Mouse (Mus musculus) hindbrain, embryonic 15.5 days (tissue): ENCODE measurements around the gene Cst6. TPM values are rescaled to one million over a fixed set of nuclear protein-coding genes. Genes with fewer than 3 reads are reported as not detected.

Source experiments
- ATAC-seq: fragments of 200-750 bp; cut with Nextera tagmentation; 2 replicates; pipeline ENCODE4 v1.8.0; 2017; ENCODE audit warnings: low read depth, moderate number of reproducible peaks, moderate TSS enrichment; ENCODE audit not compliant: low FRiP score
- H3K27ac ChIP-seq: fragments of 300-500 bp; sonication (generic); replicated peaks from 2 replicates; pipeline ENCODE4 v1.5.1; 2015; ENCODE audit warnings: mild to moderate bottlenecking, inconsistent platforms
- H3K27me3 ChIP-seq: fragments of 300-500 bp; sonication (generic); 2 replicates; pipeline ENCODE4 v1.6.1; 2015; ENCODE audit warnings: control low read depth, inconsistent platforms
- H3K36me3 ChIP-seq: fragments of 300-500 bp; sonication (generic); 2 replicates; pipeline ENCODE4 v1.6.1; 2015; ENCODE audit warnings: control low read depth, inconsistent platforms
- H3K4me1 ChIP-seq: fragments of 300-500 bp; sonication (generic); replicated peaks from 2 replicates; pipeline ENCODE4 v1.6.1; 2015; ENCODE audit warnings: control low read depth, inconsistent platforms
- H3K4me2 ChIP-seq: fragments of 300-500 bp; sonication (generic); 2 replicates; pipeline ENCODE4 v1.6.1; 2015; ENCODE audit warnings: moderate library complexity, mild to moderate bottlenecking, inconsistent platforms
- H3K4me3 ChIP-seq: fragments of 300-500 bp; sonication (generic); 2 replicates; pipeline ENCODE4 v1.5.1; 2015; ENCODE audit warnings: mild to moderate bottlenecking, inconsistent platforms
- H3K9ac ChIP-seq: fragments of 300-500 bp; sonication (generic); 2 replicates; pipeline ENCODE4 v1.6.1; 2015; ENCODE audit warnings: inconsistent platforms
- H3K9me3 ChIP-seq: fragments of 300-500 bp; sonication (generic); 2 replicates; pipeline ENCODE4 v1.6.1; 2016; ENCODE audit warnings: control low read depth, inconsistent platforms
- WGBS: fragments of 180-500 bp; shearing (Covaris S2); methylation state at CpG from one replicate; pipeline ENCODE4 v1.1.7; 2015; 5-methylcytosine and 5-hydroxymethylcytosine counted together
- polyA plus RNA-seq: library from polyadenylated mRNA; unstranded; fragments of >200 nt; fragmentation: Nextera tagmentation; extraction: Ambion mirVana; gene quantifications from 2 replicates; pipeline ENCODE4 v1.2.1, GENCODE M21; 2015

Cst6 gene
- polyA plus RNA-seq, 1 experiment from 2014 or later, result 9.5 TPM

DNA sequence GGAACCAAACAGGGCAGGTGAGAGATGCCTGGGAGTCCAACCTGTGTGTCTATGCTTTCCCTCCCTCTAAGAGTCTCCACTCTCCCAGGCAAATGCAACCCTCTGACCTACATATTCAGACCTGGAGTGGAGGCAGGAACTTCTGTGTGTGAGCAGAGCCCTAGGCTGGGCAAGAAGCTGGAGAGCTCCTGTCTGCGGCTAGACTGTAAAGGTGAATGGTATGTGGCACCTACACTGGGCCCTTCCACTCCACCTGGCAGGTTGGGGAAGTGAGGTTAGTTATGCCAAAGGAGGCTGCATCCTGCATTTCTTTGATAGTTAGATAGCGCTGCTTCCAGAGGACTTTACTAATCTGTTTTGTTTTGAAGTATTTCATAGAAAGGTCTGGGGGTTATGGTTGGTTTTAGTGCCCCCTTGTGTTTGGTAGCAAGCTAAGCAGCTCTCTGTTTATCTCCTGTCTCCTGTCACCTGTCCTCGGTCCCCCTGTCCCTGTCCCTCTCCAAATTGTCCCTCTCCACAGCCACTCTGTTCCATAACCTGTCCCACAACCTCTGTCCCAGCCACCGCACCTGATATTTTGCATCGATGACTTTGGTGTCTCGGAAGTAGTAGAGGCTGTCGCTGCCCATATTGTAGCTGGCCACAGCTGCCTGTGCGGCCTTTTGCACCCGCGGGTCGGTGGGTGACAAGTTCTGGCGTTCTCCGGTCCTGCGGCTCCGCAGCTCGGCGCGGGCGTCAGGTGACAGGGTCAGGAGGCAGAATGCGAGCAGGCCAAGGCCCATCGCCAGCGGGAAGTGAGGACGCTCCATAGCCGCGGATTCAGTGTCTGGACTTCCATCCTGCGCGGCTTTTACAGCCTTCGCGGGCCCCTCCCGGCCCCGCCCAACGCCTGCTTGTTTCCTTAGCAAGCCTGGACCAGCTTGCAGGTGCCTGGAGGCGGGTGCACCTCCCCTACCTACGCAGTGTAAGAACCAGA, 560 bp downstream of the Cst6 start:
- Histone ChIP-seq H3K9ac (peak overlapping the region; percentile 51), H3K27ac (no peak overlapping the region; the same call in 1 of the 2 replicates), H3K36me3 (no peaks in the 10 kb centered on the region), H3K4me3 (peak overlapping the region; percentile 40), H3K27me3 (0 out of 2 replicates have a peak, but pooled peaks cover 4% of the 10 kb centered on the region), H3K9me3 (no peaks in the 10 kb centered on the region), H3K4me1 (peaks cover 10% of the 10 kb centered on the region), H3K4me2 (peak overlapping the region; percentile 77)
- ATAC-seq, result peak; percentile 59; the same call in 1 of the 2 replicates
- WGBS, result 4% methylated on average over 34 of the region's 34 CpGs

DNA sequence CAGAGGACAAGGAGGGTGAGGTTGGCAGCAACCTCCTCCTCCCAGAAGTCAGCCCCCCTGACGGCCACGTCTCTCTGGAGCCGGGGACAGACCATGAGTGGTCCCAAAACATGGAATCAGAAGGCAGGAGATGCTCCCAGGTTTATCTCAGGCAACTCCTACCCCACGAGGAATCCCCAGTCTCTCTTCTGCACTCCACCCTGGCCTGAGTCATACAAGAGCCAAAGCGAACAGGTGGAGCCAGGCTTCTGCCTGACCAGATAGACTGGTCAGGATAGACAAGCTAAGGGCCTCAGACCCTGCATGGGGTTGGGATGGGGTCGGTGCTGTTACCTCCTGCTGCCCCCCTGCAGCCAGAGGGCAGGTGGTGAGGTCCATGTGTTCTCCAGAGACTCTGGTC, 1.3 kb downstream of the Cst6 start:
- no peak overlapping the region for H3K4me2 ChIP-seq
- peaks cover 10% of the 10 kb centered on the region for H3K4me1 ChIP-seq
- no peak overlapping the region for H3K4me3 ChIP-seq
- H3K9me3 ChIP-seq, result no peaks in the 10 kb centered on the region
- H3K36me3 ChIP-seq, result no peaks in the 10 kb centered on the region
- H3K27ac ChIP-seq, result no peak overlapping the region
- H3K27me3 ChIP-seq, result 0 out of 2 replicates have a peak, but pooled peaks cover 4% of the 10 kb centered on the region
- WGBS, result 78% methylated on average over 6 of the region's 6 CpGs
- ATAC-seq, result no peak
- H3K9ac ChIP-seq, result no peak overlapping the region

GRCm38 (mm10) chr19:5345297-5346131, 3.9 kb downstream of the Cst6 start:
- no peak for ATAC-seq
- Histone ChIP-seq H3K4me2 (no peak overlapping the region), H3K4me3 (no peak overlapping the region), H3K27ac (no peak overlapping the region), H3K27me3 (0 out of 2 replicates have a peak, but pooled peaks cover 4% of the 10 kb centered on the region), H3K9me3 (no peaks in the 10 kb centered on the region), H3K4me1 (peaks cover 10% of the 10 kb centered on the region), H3K36me3 (no peaks in the 10 kb centered on the region), H3K9ac (no peak overlapping the region)
- WGBS, result 79% methylated on average over 6 of the region's 6 CpGs

DNA sequence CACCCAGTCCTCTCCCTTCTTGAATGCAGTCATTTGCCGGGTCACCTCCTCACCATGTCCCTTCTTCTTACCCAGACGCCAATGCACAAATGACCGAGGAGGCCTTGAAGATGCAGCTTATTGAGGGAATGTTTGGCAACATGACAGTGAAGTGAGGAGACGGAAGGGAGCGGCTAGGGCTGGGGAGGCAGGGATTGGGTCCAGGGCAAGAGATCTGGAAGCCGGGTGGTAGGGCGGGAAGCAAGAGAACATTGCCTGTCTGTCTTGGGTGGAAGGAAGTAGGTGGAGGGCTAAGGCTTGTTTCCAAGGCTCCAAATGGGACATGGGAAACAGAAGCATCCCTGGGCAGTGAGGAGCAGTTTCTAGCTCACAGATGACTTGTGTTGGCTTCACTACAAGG, 8.0 kb downstream of the Cst6 start:
- Histone ChIP-seq H3K27ac (no peak overlapping the region), H3K4me1 (no peaks in the 10 kb centered on the region), H3K36me3 (no peaks in the 10 kb centered on the region), H3K9ac (no peak overlapping the region), H3K9me3 (no peaks in the 10 kb centered on the region), H3K4me2 (no peak overlapping the region), H3K4me3 (no peak overlapping the region), H3K27me3 (no peaks in the 10 kb centered on the region)
- WGBS, result 90% methylated on average over 7 of the region's 7 CpGs
- no peak for ATAC-seq

DNA sequence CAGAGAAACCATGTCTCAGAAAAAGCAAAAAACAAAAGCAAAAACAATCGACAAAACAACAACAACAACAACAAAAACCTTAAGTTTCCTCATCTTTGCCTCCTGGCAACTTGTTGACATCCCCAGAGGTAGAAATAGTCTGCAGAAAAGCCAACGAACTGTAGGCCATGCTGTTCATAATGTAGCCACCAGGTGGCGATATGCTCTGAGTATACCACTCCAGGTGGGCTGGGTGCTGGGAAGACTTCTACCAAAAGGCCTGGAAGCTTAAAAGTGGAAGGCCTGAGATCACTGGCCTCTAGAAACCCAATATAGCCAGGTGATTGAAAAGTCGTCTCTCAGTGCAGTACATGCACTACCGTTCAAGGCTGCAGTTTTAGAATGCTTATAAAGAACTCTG, 11.4 kb downstream of the Cst6 start:
- 18% methylated on average over 5 of the region's 5 CpGs for WGBS
- H3K9ac ChIP-seq, result no peak overlapping the region
- H3K9me3 ChIP-seq, result no peaks in the 10 kb centered on the region
- H3K4me1 ChIP-seq, result no peaks in the 10 kb centered on the region
- no peak overlapping the region for H3K4me3 ChIP-seq
- H3K27ac ChIP-seq, result no peak overlapping the region
- no peak for ATAC-seq
- H3K27me3 ChIP-seq, result no peaks in the 10 kb centered on the region
- no peaks in the 10 kb centered on the region for H3K36me3 ChIP-seq
- no peak overlapping the region for H3K4me2 ChIP-seq

- no peak for ATAC-seq
- 87% methylated on average over 6 of the region's 6 CpGs for WGBS
- no peaks in the 10 kb centered on the region for H3K36me3 ChIP-seq
Measured at GRCm38 (mm10) chr19:5335441-5335840, 13.9 kb downstream of the Cst6 start, which contains the start of gene Catsper1. Gene Catsper1, plus strand, starts transcription at chr19:5335741.

DNA sequence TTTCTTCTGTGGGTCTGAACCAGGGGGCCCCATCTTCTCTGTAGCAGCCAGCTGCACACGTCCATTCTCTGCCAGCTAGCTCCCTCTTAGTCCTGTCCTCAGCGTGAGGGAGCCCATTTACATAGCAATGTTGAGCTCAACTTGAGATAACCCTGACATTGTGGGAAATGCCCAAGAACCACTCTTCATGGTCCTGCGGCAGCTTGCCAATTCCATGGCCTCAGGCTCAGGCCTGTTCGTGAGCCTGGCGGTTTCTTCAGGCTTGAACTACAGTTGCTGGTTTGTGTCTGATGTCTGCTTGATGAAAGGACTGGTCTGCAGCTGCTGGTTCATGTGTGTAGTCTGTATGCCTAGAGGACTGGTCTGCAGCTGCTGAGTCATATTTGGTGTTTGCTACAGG, 14.6 kb downstream of the Cst6 start:
- H3K4me3 ChIP-seq, result no peak overlapping the region
- no peaks in the 10 kb centered on the region for H3K4me1 ChIP-seq
- H3K27ac ChIP-seq, result no peak overlapping the region
- 71% methylated on average over 5 of the region's 5 CpGs for WGBS
- no peak overlapping the region for H3K4me2 ChIP-seq
- H3K9me3 ChIP-seq, result no peaks in the 10 kb centered on the region
- no peak for ATAC-seq
- no peaks in the 10 kb centered on the region for H3K27me3 ChIP-seq
- H3K9ac ChIP-seq, result no peak overlapping the region
- H3K36me3 ChIP-seq, result no peaks in the 10 kb centered on the region

More at GRCm38 (mm10) chr19:5335441-5335840, 13.9 kb downstream of the Cst6 start, which contains the start of gene Catsper1:
- Histone ChIP-seq H3K9ac (no peak within 1 kb of the TSS), H3K9me3 (no peaks in the 10 kb centered on the region), H3K4me2 (no peak within 1 kb of the TSS), H3K4me1 (no peaks in the 10 kb centered on the region), H3K27ac (no peak within 1 kb of the TSS), H3K27me3 (no peaks in the 10 kb centered on the region), H3K4me3 (no peak within 1 kb of the TSS)

GRCm38 (mm10) chr19:5327970-5328369, 21.4 kb downstream of the Cst6 start:
- no peak for ATAC-seq
- Histone ChIP-seq H3K9me3 (no peaks in the 10 kb centered on the region), H3K9ac (no peak overlapping the region), H3K36me3 (no peaks in the 10 kb centered on the region), H3K27me3 (no peaks in the 10 kb centered on the region), H3K4me1 (no peaks in the 10 kb centered on the region), H3K4me2 (no peak overlapping the region), H3K27ac (no peak overlapping the region), H3K4me3 (no peak overlapping the region)
- WGBS, result 79% methylated on average over 19 of the region's 19 CpGs

- Histone ChIP-seq H3K4me2 (no peak overlapping the region), H3K27ac (no peak overlapping the region), H3K27me3 (no peaks in the 10 kb centered on the region), H3K4me3 (no peak overlapping the region), H3K9me3 (no peaks in the 10 kb centered on the region), H3K36me3 (no peaks in the 10 kb centered on the region), H3K9ac (no peak overlapping the region), H3K4me1 (no peaks in the 10 kb centered on the region)
- 64% methylated on average over 17 of the region's 17 CpGs for WGBS
- no peak for ATAC-seq
Measured at GRCm38 (mm10) chr19:5323801-5324200, 25.6 kb downstream of the Cst6 start.

GRCm38 (mm10) chr19:5313189-5313588, 36.2 kb downstream of the Cst6 start:
- ATAC-seq, result no peak

GRCm38 (mm10) chr19:5309025-5309424, 40.3 kb downstream of the Cst6 start:
- Histone ChIP-seq H3K36me3 (peaks cover 33% of the 10 kb centered on the region), H3K4me3 (no peak overlapping the region), H3K4me2 (no peak overlapping the region), H3K9ac (no peak overlapping the region), H3K27ac (no peak overlapping the region), H3K9me3 (no peaks in the 10 kb centered on the region), H3K4me1 (no peaks in the 10 kb centered on the region), H3K27me3 (no peaks in the 10 kb centered on the region)
- no peak for ATAC-seq
- WGBS, result 80% methylated on average over 7 of the region's 7 CpGs

More at GRCm38 (mm10) chr19:5313189-5313588, 36.2 kb downstream of the Cst6 start:
- WGBS, result 89% methylated on average over 8 of the region's 8 CpGs
- H3K36me3 ChIP-seq, result peaks cover 2% of the 10 kb centered on the region; the same call in 1 of the 2 replicates
- no peaks in the 10 kb centered on the region for H3K4me1 ChIP-seq
- no peak overlapping the region for H3K4me3 ChIP-seq
- H3K9ac ChIP-seq, result no peak overlapping the region
- H3K9me3 ChIP-seq, result no peaks in the 10 kb centered on the region
- H3K4me2 ChIP-seq, result no peak overlapping the region
- H3K27ac ChIP-seq, result no peak overlapping the region
- H3K27me3 ChIP-seq, result no peaks in the 10 kb centered on the region
